Mouse (Mus musculus) frontal cortex, postnatal 36 days (tissue): ENCODE data around the gene Bicdl2.
A peak's percentile ranks its signal among the peaks of the same experiment; 100 is the strongest.

Experiments
- DNase-seq, 2 experiments: peaks; one replicate each; pipeline ENCODE4 v3.0.0; 2022; ENCODE audit warnings: low spot score in 2 of 2

Bicdl2 gene

GRCm38 (mm10) chr17:23660117-23660875 is at the start of gene Bicdl2:
TSS of gene Bicdl2 (plus strand) at chr17:23660506.
- DNase-seq = no peak

DNA sequence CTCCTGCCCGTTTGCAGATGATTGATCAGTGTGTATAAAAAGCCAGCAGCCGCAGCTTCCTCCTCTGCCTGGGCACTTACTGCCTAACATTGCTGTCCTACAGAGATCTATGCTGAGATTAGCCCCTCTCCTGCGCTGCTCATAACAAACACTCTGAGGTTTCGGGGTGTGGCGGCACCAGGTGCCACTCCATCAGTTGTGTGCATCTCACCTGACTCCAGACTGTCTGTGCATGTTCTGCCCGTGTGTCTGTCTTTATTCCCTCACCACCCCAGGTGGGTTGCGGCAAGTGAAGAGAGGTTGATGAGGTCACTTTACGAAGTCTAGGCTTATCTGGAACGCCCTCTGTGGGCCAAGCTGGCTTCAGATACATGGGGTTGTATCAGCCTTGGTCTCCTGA is 43.2 kb upstream of the Bicdl2 start:
- DNase-seq = no peak

- no peak for DNase-seq
Observed at GRCm38 (mm10) chr17:23620351-23620750, 40.0 kb upstream of the Bicdl2 start.

GRCm38 (mm10) chr17:23627813-23628212 is 32.5 kb upstream of the Bicdl2 start:
- no peak for DNase-seq

GRCm38 (mm10) chr17:23630195-23631020 is 29.9 kb upstream of the Bicdl2 start:
- DNase-seq = peak; percentile 83 to 88

DNA sequence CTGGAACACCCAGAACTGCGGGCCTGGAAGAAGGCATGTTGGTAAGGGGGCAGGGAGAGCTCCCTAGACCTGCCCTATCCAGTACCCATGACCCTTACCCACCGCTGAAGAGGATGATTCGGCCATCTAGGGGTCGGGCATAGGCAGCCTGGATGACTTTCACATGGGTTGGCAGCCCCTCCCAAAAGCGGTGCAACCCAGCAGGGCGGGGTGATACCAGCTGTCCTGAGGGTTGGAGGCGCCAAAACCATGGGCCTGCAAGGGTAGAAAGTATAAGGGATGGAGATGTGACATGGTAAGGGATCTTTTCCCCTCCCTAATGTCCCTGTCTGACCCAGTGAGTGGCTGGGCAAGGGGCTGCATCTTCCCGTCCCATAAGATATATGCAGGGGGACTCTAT is 29.1 kb upstream of the Bicdl2 start:
- DNase-seq = no peak

DNA sequence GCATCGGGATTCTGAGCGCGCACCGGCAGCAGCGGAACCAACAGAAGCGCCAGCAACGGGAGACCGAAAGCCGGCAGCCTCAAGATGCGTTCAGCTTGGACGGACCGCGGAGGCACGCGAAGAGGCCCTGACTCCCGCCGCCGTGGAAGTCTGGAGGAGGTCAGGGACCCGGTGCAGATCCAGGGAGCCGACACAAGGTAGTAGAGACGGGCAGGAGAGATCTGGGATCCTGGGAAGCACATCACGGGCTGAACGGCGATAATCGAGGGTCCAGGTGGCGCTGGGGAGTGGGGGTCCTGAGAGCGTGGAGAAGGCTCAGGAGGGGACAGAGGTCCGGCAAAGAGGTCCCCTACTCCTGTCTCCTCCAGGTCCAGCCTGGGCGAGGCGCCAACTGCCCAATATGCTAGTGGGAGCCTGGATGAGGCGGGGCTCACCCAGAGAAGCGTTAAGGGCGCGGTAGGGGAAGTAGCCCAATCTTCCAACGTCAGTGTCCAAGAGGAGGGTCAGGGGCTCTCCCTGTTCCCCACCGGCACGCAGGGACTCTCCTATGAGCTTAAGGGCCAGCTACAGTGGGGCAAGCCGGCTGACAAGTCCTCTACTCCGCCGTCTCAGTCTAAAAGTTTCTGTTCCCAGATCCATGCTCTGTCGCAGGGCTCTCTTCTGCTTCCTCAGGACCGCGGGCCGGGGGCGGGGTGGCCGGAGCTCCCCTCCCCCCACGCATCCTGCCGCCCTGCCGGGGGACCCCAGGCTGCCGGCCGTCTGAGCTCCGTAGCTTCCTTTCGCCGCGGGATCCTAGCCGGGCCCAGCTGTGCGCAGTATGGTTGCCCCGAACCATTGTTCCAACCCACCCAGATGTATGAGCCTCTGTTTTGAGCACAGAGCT is 15.5 kb upstream of the Bicdl2 start, which contains the start of gene Mmp25:
TSS of gene Mmp25 (minus strand) at position 665 of the 883 bp plus-strand sequence.
- DNase-seq = no peak

GRCm38 (mm10) chr17:23645894-23646293 is 14.4 kb upstream of the Bicdl2 start:
- no peak for DNase-seq

DNA sequence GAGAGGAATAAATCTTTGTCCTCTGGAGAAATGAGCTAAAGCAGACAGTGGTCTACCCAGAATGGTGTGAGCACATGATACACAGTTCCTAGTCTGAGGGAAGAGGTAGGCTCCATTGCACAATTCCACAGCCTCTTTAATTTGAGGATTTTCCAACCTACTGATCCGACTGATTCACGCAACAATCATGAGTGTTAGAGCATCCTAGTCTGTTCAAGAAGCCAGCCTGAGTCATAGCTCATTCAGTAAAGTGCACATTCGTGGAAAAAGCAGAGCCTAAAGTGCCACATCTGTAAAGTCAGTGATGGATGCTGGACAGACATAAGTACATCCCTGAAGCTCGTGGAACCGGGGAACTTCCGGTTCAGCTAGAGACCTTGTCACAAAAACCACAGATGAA is 8.9 kb upstream of the Bicdl2 start:
- DNase-seq = no peak

GRCm38 (mm10) chr17:23653324-23653723 is 7.0 kb upstream of the Bicdl2 start:
- no peak for DNase-seq

GRCm38 (mm10) chr17:23654001-23654400 is 6.3 kb upstream of the Bicdl2 start:
- DNase-seq = no peak

DNA sequence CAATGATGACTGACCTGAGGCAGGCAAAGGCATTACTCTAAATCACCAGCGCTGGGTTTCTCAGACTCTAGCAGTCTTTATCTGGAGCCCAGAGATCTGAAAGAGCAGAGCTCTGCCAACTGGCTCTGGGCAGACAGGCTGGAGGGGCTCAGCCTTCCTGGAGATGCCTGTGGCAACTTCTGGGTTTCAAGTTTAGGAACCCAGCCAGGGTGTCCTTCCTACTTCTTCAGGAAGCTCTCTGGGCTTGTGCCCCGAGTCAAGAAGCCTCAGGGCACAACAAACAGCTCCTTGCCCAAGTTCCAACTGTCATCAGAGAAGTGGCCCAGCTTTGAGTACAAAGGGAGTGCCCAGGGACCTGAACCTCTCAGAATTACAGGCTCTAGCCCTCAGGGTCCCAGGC is 5.9 kb upstream of the Bicdl2 start:
- DNase-seq = no peak

GRCm38 (mm10) chr17:23658450-23658849 is 1.9 kb upstream of the Bicdl2 start:
- DNase-seq = no peak

- no peak for DNase-seq
Observed at GRCm38 (mm10) chr17:23660876-23661200, 532 bp downstream of the Bicdl2 start.

DNA sequence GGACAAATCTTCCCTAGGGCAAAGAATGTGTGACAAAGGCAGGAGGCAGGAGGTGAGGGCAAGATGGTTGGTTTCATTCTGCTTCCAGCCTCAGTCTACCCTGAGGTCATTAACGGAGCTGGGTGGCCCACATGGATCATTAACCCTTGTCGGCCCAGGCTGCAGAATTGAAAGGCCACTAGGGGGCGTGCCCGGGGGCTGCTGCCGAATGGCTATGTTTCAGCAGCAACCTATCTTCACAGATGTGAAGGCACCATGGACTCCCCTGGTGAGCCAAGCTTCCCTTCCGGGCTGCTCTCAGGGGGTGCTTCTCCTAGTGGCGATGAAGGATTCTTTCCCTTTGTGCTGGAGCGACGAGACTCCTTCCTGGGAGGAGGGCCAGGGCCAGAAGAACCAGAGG is 1.2 kb downstream of the Bicdl2 start:
- DNase-seq = no peak

- DNase-seq = no peak
Observed at GRCm38 (mm10) chr17:23664556-23665021, 4.3 kb downstream of the Bicdl2 start.

DNA sequence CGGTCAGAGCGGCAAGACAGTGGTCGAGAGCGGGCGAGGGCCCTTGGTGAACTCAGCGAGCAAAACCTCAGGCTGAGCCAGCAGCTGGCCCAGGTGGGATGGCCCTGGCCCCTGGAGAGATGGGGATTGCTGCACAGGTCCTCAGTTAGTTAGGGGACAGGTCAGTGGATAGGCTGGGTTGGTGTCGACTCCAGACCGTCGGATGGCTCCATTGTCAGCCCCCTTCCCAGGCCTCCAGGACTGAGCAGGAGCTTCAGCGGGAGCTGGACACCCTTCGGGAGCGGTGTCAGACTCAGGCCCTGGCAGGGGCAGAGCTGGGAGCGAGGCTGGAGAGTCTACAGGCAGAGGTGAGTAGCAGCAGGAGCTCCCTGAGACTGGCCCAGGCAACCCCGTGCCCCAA is 5.2 kb downstream of the Bicdl2 start:
- no peak for DNase-seq

GRCm38 (mm10) chr17:23670516-23671074 is 10.3 kb downstream of the Bicdl2 start:
- no peak for DNase-seq

DNA sequence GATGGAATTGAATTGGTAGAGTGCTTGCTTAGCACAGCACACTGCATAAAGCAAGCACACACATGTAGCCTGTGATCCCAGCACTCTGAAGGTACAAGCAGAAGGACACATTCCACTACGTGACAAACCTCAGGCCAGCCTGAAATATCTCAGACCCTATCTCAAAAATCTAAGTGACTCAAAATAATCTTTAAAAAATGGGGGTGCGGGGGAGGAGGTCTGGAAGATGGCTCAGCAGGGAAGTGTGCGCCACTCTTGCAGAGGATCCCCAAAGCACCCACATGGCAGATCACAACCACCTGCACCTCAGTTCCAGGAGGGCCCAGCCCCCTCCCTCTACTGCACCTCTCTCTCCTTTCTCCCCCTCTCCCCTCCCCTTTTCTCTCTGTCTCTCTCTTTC is 11.2 kb downstream of the Bicdl2 start:
- DNase-seq = no peak

DNA sequence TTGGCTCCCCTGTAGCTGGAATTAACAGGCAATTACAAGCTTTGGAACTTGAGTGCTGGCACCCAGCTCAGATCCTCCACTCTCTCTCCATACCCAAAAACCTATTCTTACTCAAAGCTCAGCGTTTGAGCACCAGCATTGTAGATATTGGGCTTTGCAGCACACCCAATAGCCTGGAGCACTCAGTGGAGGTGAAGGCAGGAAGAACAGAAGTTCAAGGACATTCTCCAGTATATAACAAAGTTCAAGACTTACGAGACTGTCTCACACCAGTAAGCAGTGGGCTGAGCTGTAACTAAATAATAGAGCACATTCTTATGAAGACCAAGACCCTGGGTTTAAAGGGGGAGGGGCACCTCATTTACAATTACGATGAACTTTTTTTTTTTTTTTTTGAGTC is 12.5 kb downstream of the Bicdl2 start:
- DNase-seq = no peak

DNA sequence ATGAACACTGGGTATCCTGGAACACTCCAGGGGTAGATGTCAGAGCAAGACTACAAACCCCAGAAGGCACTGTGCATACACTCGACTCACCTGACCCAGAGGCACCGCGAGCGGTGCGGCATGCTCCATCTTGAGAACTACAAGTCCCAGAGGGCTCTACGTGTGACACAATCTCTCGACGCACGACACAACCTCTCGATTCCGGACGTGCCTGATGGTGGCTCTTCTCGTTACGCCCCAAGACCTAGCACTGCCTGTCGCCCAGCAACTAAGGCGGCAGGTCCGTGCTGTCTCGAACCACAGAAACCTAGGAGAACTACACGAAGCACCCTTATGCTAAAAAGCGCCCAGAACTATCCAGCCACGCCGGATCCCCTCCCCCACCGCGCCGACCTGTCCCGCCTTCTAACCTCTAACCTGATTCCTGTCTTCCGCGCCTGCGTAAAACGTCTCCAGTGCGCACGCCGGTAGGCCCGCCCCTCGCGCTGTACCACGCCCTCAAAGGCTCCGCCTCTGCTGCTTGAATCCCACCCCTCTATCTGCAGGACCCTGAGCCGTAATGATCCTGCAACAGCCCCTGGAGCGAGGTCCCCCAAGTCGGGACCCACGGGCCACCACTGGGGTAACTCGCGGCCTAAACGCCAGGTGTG is 13.2 kb downstream of the Bicdl2 start, which contains the start of the genes Hcfc1r1 and Thoc6:
TSS of gene Hcfc1r1 (plus strand) at position 173 of the 650 bp plus-strand sequence.
TSS of gene Thoc6 (minus strand) at position 459 of the 650 bp plus-strand sequence.
- peak; percentile 96 to 97 for DNase-seq
